Mouse (Mus musculus) right cerebral cortex, adult 18-20 months (tissue): ENCODE measurements around the gene Leprot.

Experiments
- DNase-seq: peaks from one replicate; pipeline ENCODE4 v3.0.0; 2022; ENCODE audit warnings: mixed read lengths

The Leprot gene

GRCm38 (mm10) chr4:101647196-101647905 lies at the start of gene Leprot:
Gene Leprot (plus strand): TSS chr4:101647718.
- DNase-seq, result peak; percentile 100

DNA sequence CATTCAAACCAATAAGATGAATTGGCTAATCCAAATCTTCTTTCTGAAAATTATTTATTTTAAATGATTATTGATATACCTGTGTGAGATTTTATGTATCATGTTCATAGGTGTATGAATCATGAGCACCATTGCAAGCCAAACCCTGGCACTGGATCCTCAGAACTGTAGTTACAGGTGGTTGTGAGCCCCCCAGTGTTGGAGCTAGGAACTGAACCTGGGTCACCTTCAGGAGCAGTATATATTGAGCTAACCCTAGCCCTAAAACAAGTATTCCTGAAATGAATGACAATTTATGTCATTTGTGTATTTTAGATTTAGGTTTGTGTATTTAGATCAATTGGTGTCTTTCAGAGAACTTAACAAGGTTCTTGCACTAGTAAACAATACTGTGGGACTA lies 45.8 kb upstream of the Leprot start:
- DNase-seq, result no peak

DNA sequence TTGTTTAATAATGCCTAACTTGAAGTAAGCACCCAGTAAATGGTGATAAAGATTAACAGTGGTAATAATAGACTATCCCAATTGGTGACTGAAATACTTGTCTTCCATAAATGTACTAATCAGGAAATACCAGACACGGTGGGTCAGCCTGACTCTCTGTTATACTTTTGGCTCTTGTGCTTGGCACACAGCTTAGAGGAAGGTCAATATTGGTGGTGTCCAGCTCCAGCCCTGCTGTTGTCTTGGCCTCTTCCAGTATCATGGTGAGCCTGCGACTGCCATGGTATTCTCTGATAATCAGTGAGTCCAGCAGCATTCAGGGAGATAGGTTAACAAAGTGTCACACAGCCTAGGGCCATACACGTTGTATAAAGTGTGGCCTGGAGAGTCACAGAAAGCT lies 43.9 kb upstream of the Leprot start:
- no peak for DNase-seq

DNA sequence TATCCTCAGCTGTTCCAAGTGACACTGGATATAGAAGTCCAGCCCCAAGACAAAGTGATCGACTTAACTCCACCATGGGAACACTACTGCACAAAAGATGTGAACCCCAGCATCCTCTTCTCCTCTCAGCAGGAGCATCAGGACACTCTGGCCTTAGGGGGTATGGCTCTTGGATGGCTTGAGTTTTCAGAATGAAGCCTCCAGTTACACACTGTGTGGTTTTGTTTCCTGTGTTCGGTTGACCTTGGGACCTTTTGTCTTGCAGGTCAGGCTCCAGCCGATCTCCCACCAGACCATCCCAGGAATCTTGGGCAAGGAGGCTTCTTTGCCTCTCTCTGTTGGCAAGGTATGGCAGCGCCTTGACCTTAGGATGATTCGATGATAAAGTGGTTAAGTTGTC lies 31.0 kb upstream of the Leprot start:
- DNase-seq, result no peak

DNA sequence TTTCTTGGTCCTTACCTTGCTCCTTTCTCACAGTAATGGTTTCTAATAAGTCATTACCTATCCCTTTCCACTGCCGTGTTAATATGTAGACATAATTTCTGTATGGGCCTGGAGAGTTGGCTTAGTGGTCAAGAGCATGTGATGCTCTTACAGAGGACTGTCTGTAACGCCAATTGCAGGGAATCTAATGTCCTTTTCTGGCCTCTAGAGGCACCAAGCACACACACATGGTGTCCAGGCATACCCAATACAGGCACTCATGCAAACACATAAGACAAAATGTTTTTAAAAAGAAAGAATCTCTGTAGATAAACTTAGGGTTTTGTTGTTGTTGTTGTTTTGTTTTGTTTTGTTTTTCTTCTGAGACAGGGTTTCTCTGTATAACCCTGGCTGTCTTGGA lies 29.8 kb upstream of the Leprot start:
- DNase-seq, result no peak

- DNase-seq, result no peak
Observed at GRCm38 (mm10) chr4:101620206-101620605, 27.3 kb upstream of the Leprot start.

GRCm38 (mm10) chr4:101621241-101621640 lies 26.3 kb upstream of the Leprot start:
- DNase-seq, result no peak

DNA sequence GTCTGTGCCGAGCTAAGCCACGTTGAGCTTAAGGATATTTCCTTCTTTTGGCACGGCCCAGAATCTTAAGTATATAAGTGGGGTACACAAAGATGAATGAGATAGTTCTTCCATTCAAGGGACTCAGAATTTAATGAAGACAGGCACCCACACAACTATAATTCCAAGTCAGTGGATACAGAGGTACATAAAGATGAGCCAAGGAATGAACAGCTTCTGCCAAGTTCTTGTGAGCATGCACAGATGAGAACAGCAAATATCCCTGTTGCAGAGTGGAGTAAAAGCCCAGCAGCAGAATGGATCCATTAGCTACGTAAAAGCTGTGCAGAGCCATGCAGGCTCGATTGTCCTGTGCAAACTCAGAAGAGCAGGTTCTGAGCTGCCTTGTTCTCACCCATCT lies 22.2 kb upstream of the Leprot start:
- DNase-seq, result no peak

DNA sequence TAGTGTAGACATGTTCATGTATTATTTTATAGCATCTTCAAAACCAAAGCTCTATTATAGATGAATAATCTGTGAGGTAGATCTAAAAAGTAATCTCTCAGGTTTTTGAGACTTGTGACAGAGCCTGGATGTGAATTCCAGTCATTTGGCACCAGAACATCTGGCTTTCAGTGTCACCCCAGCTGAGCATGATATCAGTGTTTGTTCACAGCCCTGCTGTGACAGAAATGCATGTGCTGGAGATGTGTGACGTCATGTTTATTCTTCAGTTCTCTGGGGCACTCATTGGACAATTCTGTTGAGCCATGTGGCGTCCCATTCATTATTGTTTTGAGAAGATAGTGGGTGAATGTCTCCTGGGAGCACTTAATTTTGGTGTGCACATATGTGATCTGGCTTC lies 11.9 kb upstream of the Leprot start:
- no peak for DNase-seq

- DNase-seq, result no peak
Observed at GRCm38 (mm10) chr4:101637472-101637871, 10.0 kb upstream of the Leprot start.

- DNase-seq, result no peak
Observed at GRCm38 (mm10) chr4:101640631-101641030, 6.9 kb upstream of the Leprot start.

DNA sequence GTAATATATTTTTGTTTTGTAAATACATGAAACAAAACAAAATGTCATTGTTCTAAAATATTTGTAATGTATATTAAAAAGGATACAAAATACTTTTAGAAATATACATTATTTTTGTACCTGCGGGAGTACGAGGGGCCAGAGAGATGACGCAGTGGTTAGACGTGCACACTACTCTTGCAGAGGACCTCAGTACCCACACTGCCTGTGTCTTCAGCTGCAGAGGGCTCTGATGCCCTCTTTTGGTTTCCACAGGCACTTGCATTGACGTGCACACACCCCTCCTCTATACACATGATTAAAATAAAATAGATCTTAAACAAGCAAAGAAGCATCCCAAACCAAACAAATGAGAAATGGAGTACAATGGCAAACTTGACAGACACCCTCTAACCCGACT lies 4.8 kb upstream of the Leprot start:
- DNase-seq, result no peak

- DNase-seq, result peak; percentile 51
Observed at GRCm38 (mm10) chr4:101643216-101643615, 4.3 kb upstream of the Leprot start.

- no peak for DNase-seq
Observed at GRCm38 (mm10) chr4:101646857-101647195, 692 bp upstream of the Leprot start.

- no peak for DNase-seq
Observed at GRCm38 (mm10) chr4:101647976-101648642, 591 bp downstream of the Leprot start.

DNA sequence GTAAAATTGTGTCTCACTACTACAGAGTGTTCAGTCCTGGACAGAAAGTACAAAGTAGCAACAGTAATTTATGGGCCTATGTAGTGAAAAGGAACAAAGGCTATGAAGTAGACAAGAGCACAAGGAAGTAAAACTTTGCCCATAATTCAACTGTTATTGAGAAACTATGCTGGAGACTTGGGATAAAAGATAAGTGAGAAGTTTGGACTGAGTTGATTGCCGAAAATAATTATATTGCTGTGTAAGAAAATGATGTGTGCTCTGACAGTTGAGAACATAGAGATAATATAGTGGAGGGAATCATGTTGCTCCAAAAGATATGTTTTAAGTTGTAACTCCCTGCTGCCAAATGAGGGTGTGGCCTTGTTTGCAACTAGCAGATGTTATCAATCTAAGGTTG lies 1.2 kb downstream of the Leprot start:
- no peak for DNase-seq

GRCm38 (mm10) chr4:101650961-101651360 lies 3.4 kb downstream of the Leprot start:
- no peak for DNase-seq

DNA sequence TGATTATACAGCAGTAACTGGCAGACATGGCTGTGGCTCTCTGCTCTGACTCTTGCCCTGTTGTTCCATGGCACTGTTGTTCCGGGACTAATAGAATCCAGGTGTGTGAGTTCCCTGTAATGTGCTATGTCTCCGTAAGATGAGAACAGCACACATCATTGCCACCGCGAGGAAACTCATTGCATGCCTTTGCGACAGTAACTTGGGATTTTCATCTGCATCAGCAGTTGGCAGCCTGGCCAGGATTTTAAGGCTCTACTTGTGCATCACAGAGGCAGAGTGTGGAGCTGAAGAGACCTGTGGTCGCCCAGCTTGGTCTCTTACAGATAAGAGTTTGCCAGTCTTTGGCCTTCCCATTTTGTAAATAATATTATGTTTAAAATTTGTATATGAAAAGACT lies 6.7 kb downstream of the Leprot start:
- DNase-seq, result no peak

DNA sequence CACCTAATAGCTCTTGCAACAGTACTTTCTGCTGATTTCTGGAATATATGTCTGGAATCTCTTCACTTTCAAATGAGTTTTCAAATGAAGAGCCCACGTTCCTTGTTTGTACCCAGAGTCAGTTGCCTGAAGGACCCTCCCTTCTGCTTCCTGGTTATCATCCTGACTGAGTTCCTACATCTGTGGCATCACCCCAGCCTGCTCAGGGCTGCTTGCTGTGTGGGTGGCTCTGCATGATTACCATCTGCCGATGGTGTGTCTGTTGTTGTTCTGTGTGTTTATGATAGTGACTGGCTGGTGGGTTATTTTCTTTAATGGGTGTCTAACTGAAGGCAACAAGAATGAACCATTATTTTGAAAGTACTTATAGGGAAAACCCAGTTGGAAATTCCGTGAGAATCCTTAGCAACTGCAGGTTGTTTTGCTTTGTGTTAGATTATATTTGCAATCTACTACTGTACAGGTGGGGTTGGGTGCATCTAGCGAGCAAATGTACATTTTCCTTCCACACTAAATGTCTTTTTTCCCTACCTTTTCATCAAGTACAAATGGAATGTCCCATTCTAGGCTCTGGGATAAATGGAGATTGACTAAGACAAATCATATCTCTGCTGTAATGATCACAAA lies 7.4 kb downstream of the Leprot start:
- DNase-seq, result no peak

- no peak for DNase-seq
Observed at GRCm38 (mm10) chr4:101655415-101655790, 7.9 kb downstream of the Leprot start.

GRCm38 (mm10) chr4:101656056-101656455 lies 8.5 kb downstream of the Leprot start:
- DNase-seq, result no peak

- DNase-seq, result no peak
Observed at GRCm38 (mm10) chr4:101656956-101657570, 9.5 kb downstream of the Leprot start.

DNA sequence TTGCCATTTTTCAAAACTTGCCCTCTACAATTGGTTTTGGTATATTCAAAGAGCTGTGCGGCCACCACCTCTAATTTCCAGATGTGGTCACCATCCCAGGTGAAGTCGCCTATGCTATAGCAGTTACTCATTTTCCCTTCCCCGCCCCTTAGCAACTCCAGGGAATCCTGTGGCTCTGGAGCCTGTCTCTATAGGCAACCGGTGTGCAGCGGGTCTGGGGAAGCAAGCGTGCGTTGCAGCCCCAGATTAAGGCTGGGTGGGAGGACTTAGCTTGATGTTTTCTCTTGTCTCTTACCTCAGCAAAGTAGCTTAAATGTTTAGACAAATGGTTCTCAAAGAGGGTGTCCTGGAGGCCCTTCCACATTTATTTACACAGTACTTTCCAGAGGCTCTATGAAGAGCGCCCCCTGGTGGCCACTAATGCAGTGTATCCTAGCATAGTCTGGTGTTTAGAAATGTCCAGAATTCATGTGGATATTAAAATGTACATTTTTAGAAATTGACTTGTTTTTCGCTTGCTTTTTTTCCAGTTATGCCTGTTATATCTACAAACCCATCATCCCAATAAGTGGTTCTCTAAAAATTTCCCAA lies 16.7 kb downstream of the Leprot start:
- peak; percentile 40 for DNase-seq

DNA sequence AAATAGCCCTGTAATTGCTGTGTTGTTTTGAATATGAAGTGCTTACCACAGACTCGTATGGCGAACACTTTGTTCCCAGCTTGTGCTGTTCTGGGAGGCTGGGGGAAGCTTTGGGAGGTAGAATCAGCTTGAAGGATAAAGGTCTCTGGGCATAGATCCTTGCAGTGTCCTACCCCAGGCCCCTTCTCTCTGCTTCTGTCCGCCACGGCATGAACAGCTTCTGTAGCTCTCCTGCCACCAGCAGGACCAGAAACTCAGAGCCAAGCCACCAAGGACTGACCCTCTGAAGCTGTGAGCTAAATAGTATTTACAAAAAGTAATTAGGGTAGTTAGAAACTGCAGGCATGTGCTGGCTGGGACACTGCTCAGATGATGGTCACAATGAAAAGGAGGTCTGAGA lies 17.2 kb downstream of the Leprot start:
- DNase-seq, result no peak
